Mouse (Mus musculus): Measurements from ENCODE around the gene Prss35. TPM values are rescaled to one million over a fixed set of nuclear protein-coding genes. Genes with fewer than 3 reads are reported as not detected.

The Prss35 gene
- polyA plus RNA-seq, 1 experiment from 2014 or later, result 8.1 TPM

DNA sequence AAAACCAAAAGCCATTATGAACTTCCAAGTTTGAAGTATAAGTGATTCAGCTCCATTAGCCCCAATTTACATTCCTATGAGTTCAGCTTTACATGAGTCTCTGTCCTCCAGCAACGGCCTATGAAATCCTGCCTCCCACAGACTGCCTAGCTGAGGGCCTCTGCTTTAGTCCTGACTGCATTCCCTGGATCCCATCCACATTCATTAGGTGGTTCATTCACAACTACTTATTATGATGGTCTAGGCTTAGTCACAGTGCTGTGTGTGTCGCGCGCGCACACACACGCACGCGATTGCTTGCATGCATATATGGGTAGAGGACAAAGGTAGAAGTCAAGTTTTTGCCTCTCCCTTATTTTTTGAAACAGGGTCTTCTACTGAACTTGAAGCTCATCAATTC, 4.6 kb upstream of the Prss35 start:
- 92% methylated on average over 8 of the region's 8 CpGs for WGBS
- H3K4me3 ChIP-seq, result no peak overlapping the region
- no peak overlapping the region for H3K27ac ChIP-seq
- H3K36me3 ChIP-seq, result no peaks in the 10 kb centered on the region
- 0 out of 2 replicates have a peak, but pooled peaks cover 5% of the 10 kb centered on the region for H3K27me3 ChIP-seq (ENCODE audit: insufficient read depth, poor library complexity, severe bottlenecking)
- no peaks in the 10 kb centered on the region for H3K9me3 ChIP-seq
- peaks cover 23% of the 10 kb centered on the region for H3K4me1 ChIP-seq
- no peak for DNase-seq (ENCODE audit: low spot score)

DNA sequence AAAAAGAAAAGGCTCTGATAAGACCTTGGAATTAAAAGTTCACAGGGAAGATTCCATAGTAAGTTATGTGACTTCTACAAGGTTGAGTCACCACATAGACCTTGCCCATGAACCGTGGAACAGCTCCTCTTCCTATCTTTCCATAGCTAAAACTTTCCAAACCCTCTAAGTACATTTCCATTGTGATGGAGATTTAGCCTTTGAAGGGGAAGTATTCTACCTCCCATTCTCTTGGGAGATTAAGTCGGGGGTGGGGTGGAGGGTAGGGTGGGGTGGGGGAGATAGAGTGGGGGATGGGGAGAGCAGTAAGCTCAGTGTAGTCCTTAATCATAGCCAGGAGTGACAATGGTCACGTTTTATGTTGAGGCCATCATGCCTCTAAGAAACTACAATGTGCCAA, 3.5 kb upstream of the Prss35 start:
- Histone ChIP-seq H3K9me3 (no peaks in the 10 kb centered on the region), H3K4me1 (peaks cover 23% of the 10 kb centered on the region), H3K4me3 (no peak overlapping the region), H3K36me3 (no peaks in the 10 kb centered on the region), H3K27me3 (ENCODE audit: insufficient read depth, poor library complexity, severe bottlenecking) (0 out of 2 replicates have a peak, but pooled peaks cover 8% of the 10 kb centered on the region), H3K27ac (no peak overlapping the region)
- 42% methylated on average over 3 of the region's 3 CpGs for WGBS
- DNase-seq (ENCODE audit: low spot score), result no peak

DNA sequence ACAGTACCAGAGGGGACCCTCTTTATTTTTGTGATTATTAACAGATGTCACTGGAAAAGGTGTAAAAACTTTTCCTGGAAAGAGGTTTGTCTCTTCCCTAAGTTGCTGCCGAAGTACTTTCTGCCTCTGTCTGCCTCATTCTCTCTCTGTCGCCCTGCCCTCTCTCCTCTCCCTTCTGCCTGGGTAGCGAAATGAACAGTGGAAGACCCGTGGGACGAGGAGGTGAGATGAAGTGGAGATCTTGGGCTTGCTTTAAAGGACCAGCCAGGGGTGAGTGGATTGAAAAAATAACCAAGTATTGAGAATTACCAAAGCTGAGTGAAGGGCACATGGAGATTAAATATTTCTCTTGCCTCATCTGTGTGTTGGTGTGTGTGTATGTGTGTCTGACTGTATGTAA, 592 bp downstream of the Prss35 start:
- no peak overlapping the region for H3K27ac ChIP-seq
- H3K36me3 ChIP-seq, result no peaks in the 10 kb centered on the region
- no peak for DNase-seq (ENCODE audit: low spot score)
- H3K27me3 ChIP-seq (ENCODE audit: insufficient read depth, poor library complexity, severe bottlenecking), result 0 out of 2 replicates have a peak, but pooled peaks cover 8% of the 10 kb centered on the region
- WGBS, result 40% methylated on average over 5 of the region's 5 CpGs
- H3K9me3 ChIP-seq, result no peaks in the 10 kb centered on the region
- H3K4me1 ChIP-seq, result peaks cover 16% of the 10 kb centered on the region
- H3K4me3 ChIP-seq, result peak overlapping the region; percentile 57

DNA sequence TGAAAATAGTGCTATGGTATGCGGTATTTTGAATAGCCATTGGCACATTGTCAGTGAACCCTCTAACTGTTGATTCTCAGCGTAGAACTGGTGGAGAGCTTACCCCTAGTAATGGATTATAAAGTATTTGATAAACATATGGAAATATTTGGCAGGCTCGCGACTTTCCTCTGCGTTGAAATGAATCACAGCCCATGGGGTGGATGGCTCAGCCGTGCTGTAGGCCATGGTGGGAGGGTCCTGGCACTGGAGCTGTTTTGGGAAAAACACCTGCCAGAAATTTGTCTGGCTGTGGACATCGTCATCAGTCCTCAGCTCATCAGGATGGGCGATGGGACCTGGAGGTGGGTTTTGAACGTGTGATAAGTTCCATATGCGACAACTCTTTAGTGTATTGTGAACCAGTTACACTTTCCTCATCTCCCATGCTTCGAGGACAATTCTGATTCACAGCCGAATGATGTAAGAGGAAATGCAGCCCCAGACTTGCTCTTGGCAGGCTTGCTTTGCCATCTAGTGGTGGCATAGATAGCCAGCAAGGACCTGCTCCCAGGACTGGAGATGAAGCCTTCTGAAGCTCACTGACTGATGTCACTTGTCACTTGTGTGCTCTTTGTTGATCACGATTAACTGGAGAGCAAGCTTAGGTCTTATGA, 2.6 kb downstream of the Prss35 start:
- WGBS, result 33% methylated on average over 13 of the region's 13 CpGs
- H3K36me3 ChIP-seq, result no peaks in the 10 kb centered on the region
- H3K4me1 ChIP-seq, result peaks cover 16% of the 10 kb centered on the region
- H3K4me3 ChIP-seq, result no peak overlapping the region
- peak; percentile 84 for DNase-seq (ENCODE audit: low spot score)
- H3K27ac ChIP-seq, result no peak overlapping the region
- no peaks in the 10 kb centered on the region for H3K9me3 ChIP-seq
- 0 out of 2 replicates have a peak, but pooled peaks cover 8% of the 10 kb centered on the region for H3K27me3 ChIP-seq (ENCODE audit: insufficient read depth, poor library complexity, severe bottlenecking)

DNA sequence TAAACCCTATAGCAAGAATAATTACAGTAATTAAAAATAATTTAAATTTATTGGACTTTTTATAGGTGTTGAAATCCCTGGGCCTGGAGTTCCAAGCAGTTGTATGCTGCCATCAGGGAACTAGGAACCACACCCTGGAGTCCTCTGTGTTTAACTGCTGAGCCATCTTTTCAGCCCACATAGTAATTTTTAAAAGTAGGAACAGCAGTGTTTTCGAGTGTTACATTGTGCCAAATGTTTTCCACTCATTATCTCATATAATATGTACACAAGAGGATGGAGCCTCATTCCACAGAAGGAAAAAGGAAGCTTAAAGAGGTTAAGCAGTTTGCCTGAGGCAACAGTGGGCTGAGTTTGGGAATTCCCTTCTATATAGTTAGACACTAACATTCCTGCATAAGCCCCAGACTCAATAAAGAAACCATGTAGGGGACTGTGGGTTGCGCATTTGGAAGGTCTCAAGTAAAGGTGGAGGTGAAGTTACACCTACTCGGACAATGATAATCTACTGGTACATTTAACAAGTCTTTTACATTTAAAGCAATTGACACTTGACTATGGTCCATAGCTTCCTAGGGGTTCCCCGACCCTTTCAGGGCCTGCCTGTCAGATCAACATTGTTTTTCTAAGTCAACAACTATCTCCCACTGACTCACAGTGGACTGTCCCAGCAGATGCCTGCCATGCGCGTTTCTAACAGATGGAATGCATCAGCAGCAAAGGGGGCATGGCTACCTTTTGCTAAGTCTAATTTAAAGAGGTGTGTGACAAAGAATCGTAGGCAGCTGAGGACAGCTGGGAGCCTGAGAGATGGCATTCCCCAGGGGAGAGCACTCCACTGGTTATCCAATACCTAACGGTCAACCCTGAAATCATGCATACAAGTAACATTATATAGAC, 19.3 kb downstream of the Prss35 start:
- H3K36me3 ChIP-seq, result no peaks in the 10 kb centered on the region
- H3K4me3 ChIP-seq, result no peak overlapping the region
- 48% methylated on average over 8 of the region's 8 CpGs for WGBS
- H3K27me3 ChIP-seq (ENCODE audit: insufficient read depth, poor library complexity, severe bottlenecking), result no peaks in the 10 kb centered on the region
- peaks cover 3% of the 10 kb centered on the region for H3K4me1 ChIP-seq
- H3K9me3 ChIP-seq, result no peaks in the 10 kb centered on the region
- DNase-seq (ENCODE audit: low spot score), result no peak
- no peak overlapping the region for H3K27ac ChIP-seq

DNA sequence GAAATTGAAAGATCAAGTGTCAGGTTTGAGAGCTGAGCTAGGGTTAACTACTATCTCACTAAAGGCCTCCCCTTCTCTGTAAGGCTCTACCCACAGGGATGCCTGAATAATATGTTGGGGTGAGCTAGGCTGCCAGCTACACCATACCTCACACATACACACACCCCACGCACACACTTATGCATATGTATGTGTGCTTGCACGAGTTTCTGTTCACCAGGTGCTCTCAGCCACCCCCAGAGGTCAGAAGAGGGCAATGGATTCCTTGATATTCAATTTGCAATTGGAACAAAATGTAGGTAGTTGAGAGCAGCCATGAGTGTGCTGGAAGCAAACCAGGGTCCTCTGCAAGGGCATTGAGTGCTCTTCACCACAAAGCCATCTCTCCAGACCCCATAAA, 20.6 kb downstream of the Prss35 start:
- Histone ChIP-seq H3K4me1 (peaks cover 3% of the 10 kb centered on the region), H3K27me3 (ENCODE audit: insufficient read depth, poor library complexity, severe bottlenecking) (no peaks in the 10 kb centered on the region), H3K9me3 (no peaks in the 10 kb centered on the region), H3K27ac (no peak overlapping the region), H3K36me3 (no peaks in the 10 kb centered on the region), H3K4me3 (no peak overlapping the region)
- WGBS, result 59% methylated on average over 2 of the region's 2 CpGs
- no peak for DNase-seq (ENCODE audit: low spot score)

DNA sequence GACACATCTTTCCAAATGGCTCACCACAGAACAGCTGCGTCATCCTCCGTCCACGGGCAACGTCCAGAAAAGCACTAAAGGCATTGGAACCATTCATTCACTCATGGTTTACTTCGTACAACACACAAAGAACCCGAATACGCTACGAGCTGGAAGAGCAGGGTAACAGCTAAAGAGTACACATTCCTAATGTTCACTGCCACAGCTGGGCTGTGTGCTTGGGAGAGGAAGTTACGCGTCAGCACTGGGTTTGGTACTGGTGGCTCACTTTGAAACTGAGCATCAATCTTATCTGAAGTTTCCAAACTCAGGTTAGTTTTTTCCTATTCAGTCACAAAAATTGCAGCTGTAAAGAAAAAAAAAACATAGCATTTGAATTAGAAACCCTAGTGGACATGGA, 23.5 kb downstream of the Prss35 start:
- 72% methylated on average over 10 of the region's 10 CpGs for WGBS
- no peak for DNase-seq (ENCODE audit: low spot score)
- no peaks in the 10 kb centered on the region for H3K36me3 ChIP-seq

DNA sequence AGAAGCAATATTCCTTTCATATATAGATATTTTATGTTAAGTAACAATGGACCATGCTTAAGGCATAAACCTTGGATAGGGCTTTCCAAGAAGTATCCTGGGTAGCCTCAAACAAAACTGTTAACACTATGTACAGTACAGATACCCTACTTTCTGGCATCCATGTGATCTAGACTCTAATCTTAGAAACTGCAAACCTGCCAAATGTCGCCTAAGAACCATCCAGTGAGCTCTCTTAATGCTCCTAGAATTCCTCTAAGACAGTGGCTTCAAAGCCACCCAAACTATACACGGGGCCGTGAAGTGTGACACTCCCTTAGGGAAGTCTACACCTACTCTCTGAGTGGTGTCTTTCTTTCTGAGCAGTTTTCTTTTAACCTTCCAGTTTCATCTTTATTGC, 29.4 kb downstream of the Prss35 start:
- WGBS, result 57% methylated on average over 3 of the region's 3 CpGs
- no peak overlapping the region for H3K27ac ChIP-seq
- H3K4me3 ChIP-seq, result no peak overlapping the region
- H3K9me3 ChIP-seq, result no peaks in the 10 kb centered on the region
- no peak for DNase-seq (ENCODE audit: low spot score)
- H3K4me1 ChIP-seq, result peaks cover 10% of the 10 kb centered on the region
- peaks cover 2% of the 10 kb centered on the region; the same call in 1 of the 2 replicates for H3K36me3 ChIP-seq
- H3K27me3 ChIP-seq (ENCODE audit: insufficient read depth, poor library complexity, severe bottlenecking), result no peaks in the 10 kb centered on the region

More for the DNA sequence above, 23.5 kb downstream of the Prss35 start:
- H3K27ac ChIP-seq, result no peak overlapping the region
- peaks cover 7% of the 10 kb centered on the region for H3K4me1 ChIP-seq
- H3K9me3 ChIP-seq, result no peaks in the 10 kb centered on the region
- no peaks in the 10 kb centered on the region for H3K27me3 ChIP-seq (ENCODE audit: insufficient read depth, poor library complexity, severe bottlenecking)
- H3K4me3 ChIP-seq, result no peak overlapping the region

DNA sequence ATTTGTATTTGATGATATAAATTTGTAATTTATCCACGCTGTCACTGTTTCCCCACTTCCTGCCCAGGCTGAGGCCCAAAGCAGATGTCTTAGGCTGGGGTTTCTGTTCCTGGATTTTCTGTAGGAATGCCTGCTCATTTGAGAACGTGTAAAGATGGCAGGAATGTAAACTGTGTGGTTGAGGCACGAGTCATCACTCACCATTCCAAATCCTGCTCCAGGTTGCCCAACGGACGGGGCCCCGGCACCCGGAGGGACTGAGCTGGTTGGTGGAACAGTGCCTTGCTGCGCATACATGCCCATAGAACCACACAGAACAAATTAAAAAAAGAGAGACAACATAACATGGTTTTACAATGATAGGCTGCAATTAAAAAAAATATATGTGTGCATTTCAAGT, 30.5 kb downstream of the Prss35 start:
- 77% methylated on average over 8 of the region's 8 CpGs for WGBS
- DNase-seq (ENCODE audit: low spot score), result no peak

DNA sequence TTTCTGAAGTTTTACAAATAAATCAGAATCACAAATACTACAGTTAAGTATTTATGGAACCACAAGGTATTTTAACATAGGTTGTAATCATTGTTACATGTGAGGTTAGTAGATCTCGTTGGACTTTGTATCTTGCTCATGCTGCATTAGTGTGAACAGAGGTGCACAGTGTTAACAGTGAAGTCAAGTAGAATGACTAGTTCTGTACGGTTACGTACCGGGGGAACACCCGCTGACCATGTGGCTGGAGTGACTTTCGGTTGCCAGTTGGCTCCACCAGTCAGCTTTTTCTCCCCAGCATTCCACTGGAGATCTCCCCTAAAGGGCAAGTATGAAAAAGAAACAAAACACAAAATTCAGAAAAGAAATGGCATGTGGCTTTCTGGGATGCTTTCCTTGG, 31.9 kb downstream of the Prss35 start:
- no peaks in the 10 kb centered on the region for H3K27me3 ChIP-seq (ENCODE audit: insufficient read depth, poor library complexity, severe bottlenecking)
- 93% methylated on average over 6 of the region's 6 CpGs for WGBS
- no peak overlapping the region for H3K27ac ChIP-seq
- peaks cover 6% of the 10 kb centered on the region for H3K4me1 ChIP-seq
- DNase-seq (ENCODE audit: low spot score), result no peak
- no peak overlapping the region for H3K4me3 ChIP-seq
- peaks cover 2% of the 10 kb centered on the region; the same call in 1 of the 2 replicates for H3K36me3 ChIP-seq
- H3K9me3 ChIP-seq, result no peaks in the 10 kb centered on the region

More for the DNA sequence above, 30.5 kb downstream of the Prss35 start:
- Histone ChIP-seq H3K4me3 (no peak overlapping the region), H3K27me3 (ENCODE audit: insufficient read depth, poor library complexity, severe bottlenecking) (no peaks in the 10 kb centered on the region), H3K9me3 (no peaks in the 10 kb centered on the region), H3K36me3 (peaks cover 2% of the 10 kb centered on the region; the same call in 1 of the 2 replicates), H3K4me1 (peaks cover 10% of the 10 kb centered on the region), H3K27ac (no peak overlapping the region)

DNA sequence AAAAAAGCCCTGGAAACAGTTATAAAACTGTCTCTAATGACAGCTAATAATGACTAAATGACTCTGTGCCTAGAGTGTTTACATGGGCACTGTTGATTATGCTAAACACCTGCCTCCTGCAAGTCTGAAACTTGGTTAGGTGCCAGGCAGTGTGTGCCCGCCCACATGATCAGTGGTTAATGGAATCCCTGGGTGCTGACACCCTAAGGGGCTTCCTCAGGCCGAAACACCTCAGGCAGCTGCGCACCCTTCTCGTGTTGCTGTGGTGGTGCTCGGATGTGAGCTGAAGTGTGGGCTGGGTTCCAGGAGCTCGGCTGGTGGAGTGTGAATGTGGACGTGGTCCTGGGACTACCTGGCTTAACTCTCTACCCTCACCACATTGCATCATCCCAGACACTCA, 33.9 kb downstream of the Prss35 start:
- peaks cover 2% of the 10 kb centered on the region; the same call in 1 of the 2 replicates for H3K36me3 ChIP-seq
- H3K27me3 ChIP-seq (ENCODE audit: insufficient read depth, poor library complexity, severe bottlenecking), result no peaks in the 10 kb centered on the region
- H3K4me3 ChIP-seq, result no peak overlapping the region
- peaks cover 6% of the 10 kb centered on the region for H3K4me1 ChIP-seq
- no peaks in the 10 kb centered on the region for H3K9me3 ChIP-seq
- no peak overlapping the region for H3K27ac ChIP-seq
- WGBS, result 73% methylated on average over 7 of the region's 7 CpGs
- no peak for DNase-seq (ENCODE audit: low spot score)

DNA sequence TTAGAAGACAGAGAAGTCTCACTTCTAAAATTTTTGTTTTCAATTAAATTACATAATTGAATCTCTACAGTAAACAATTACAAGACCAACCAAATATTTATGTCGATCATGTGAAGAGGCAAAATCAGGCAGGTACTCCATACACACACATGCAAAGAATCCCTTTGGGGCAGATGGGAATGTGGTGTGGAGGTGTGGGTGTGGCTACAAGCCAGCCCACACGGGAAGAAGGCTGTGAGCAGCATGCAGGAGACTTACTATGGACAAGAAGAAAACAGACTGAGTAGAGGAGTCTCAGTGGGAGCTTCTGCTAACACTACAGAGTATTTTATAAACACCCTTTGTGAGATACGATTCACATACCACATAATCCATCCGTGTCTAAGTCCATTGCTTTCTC, 34.8 kb downstream of the Prss35 start:
- peaks cover 2% of the 10 kb centered on the region; the same call in 1 of the 2 replicates for H3K36me3 ChIP-seq
- peaks cover 3% of the 10 kb centered on the region for H3K4me1 ChIP-seq
- H3K9me3 ChIP-seq, result no peaks in the 10 kb centered on the region
- DNase-seq (ENCODE audit: low spot score), result no peak
- H3K27ac ChIP-seq, result no peak overlapping the region
- no peaks in the 10 kb centered on the region for H3K27me3 ChIP-seq (ENCODE audit: insufficient read depth, poor library complexity, severe bottlenecking)
- H3K4me3 ChIP-seq, result no peak overlapping the region
- 71% methylated on average over 4 of the region's 4 CpGs for WGBS

DNA sequence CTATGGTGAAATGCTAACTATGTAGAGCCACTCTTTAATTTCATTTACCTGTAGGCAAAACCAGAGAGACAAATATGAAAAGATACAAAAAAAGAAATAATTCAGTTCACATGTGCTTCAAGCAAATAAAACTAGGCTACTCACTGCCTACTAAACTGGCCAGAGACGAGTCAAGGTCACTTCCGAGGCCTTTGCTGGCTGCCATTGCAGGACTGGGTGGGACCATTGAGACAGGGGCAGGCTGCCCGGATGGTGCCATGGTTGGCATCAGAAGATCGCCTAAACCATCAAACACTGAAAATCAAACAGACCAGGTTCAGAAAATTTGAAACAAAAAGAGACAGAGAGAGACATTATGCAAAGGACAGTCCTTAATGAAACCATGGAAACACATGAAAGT, 38.0 kb downstream of the Prss35 start:
- Histone ChIP-seq H3K4me3 (no peak overlapping the region), H3K4me1 (no peaks in the 10 kb centered on the region), H3K9me3 (no peaks in the 10 kb centered on the region), H3K36me3 (no peaks in the 10 kb centered on the region; the same call in 1 of the 2 replicates), H3K27ac (no peak overlapping the region), H3K27me3 (ENCODE audit: insufficient read depth, poor library complexity, severe bottlenecking) (no peaks in the 10 kb centered on the region)
- no peak for DNase-seq (ENCODE audit: low spot score)
- 82% methylated on average over 4 of the region's 4 CpGs for WGBS
